Mouse (Mus musculus): ENCODE measurements around the gene Aar2.

GRCm38 (mm10) chr2:156613541-156614257 is 66.3 kb downstream of the Aar2 start, which contains the start of gene Dlgap4:
- no peak for TF ChIP-seq POLR2A (IDR thresholded peaks at IDR 0.05; ENCODE audit: control insufficient read depth in 1 of 2, insufficient read depth in 1 of 2, low read depth in 1 of 2, low read length in 2 of 2, poor library complexity in 1 of 2)
- no peak for TF ChIP-seq EP300 (IDR thresholded peaks at IDR 0.05; ENCODE audit: low read depth in 1 of 2, low read length in 2 of 2)
- TF ChIP-seq CHD2 (IDR thresholded peaks at IDR 0.05; ENCODE audit: low read length), result no peak
- TF ChIP-seq CTCF (IDR thresholded peaks at IDR 0.05 in 2 of 3, conservative IDR thresholded peaks at IDR 0.05 in 1 of 3; ENCODE audit: control insufficient read depth in 1 of 3, insufficient read depth in 1 of 3, low read depth in 2 of 3, low read length in 3 of 3, poor library complexity in 1 of 3, severe bottlenecking in 1 of 3), result no peak
- no peak for TF ChIP-seq TAL1 (IDR thresholded peaks at IDR 0.05; ENCODE audit: low read length)
- no peak for TF ChIP-seq HCFC1 (IDR thresholded peaks at IDR 0.05; ENCODE audit: low read depth, low read length)
- no peak for TF ChIP-seq RCOR1 (IDR thresholded peaks at IDR 0.05; ENCODE audit: low read depth, low read length)
- no peak for TF ChIP-seq JUND (IDR thresholded peaks at IDR 0.05; ENCODE audit: low read depth, low read length)
- TF ChIP-seq MAFK (IDR thresholded peaks at IDR 0.05; ENCODE audit: borderline replicate concordance, low read depth, low read length), result no peak

Measured in MEL (cell line).